Mouse (Mus musculus): ENCODE results near the gene Arid1b.

DNA sequence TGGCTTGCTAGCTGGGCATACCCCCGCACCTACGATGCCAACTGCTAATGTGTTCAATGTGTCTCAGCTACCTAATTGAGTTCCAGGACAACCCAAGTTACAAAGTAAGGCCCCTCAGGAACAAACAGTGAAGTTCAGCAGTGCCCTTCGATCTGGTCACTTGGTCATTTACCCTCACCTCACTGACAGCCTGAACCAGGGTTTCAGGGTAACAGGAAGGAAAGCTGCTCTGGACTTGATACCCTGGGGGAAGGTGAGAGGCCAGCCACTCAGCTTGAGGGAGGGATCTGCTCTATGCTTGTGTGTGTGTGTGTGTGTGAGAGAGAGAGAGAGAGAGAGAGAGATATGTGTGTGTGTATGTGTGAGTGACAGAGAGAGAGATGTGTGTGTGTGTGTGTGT lies 11.2 kb downstream of the Arid1b start:
- TF ChIP-seq MYOG (IDR thresholded peaks at IDR 0.05; ENCODE audit: control insufficient read depth, extremely low read depth, insufficient read length), result no peak
- TF ChIP-seq CEBPB (IDR thresholded peaks at IDR 0.05; ENCODE audit: low read depth), result no peak
- no peak for TF ChIP-seq CTCF (IDR thresholded peaks at IDR 0.05; ENCODE audit: control insufficient read depth, insufficient read depth, insufficient read length)
- no peak for TF ChIP-seq USF1 (IDR thresholded peaks at IDR 0.05; ENCODE audit: low read depth)
- TF ChIP-seq FOSL1 (IDR thresholded peaks at IDR 0.05; ENCODE audit: insufficient read depth, low read length, poor library complexity, severe bottlenecking), result no peak
- no peak for TF ChIP-seq MAX (IDR thresholded peaks at IDR 0.05)
- TF ChIP-seq MYOD1 (IDR thresholded peaks at IDR 0.05; ENCODE audit: control insufficient read depth, insufficient read length, low read depth), result no peak
